Mouse (Mus musculus) intestine, embryonic 14.5 days (tissue): Measurements from ENCODE around the gene Prmt8. TPM values are rescaled to one million over a fixed set of nuclear protein-coding genes. Genes with fewer than 3 reads are reported as not detected.

Source experiments
- ATAC-seq: fragments of 200-750 bp; cut with Nextera tagmentation; replicated peaks from 2 replicates; pipeline ENCODE4 v1.8.0; 2017; ENCODE audit warnings: low read depth, moderate number of reproducible peaks, moderate TSS enrichment, moderate library complexity; ENCODE audit not compliant: low FRiP score, low TSS enrichment
- DNase-seq: peaks from one replicate; pipeline ENCODE4 v3.0.0-alpha.2; 2018; ENCODE audit warnings: low spot score
- H3K27ac ChIP-seq: fragments of 300-500 bp; sonication (generic); 2 replicates; pipeline ENCODE4 v1.5.1; 2014; ENCODE audit warnings: low read depth, mild to moderate bottlenecking, control low read depth
- H3K27me3 ChIP-seq: fragments of 300-500 bp; sonication (generic); replicated peaks from 2 replicates; pipeline ENCODE4 v1.6.1; 2014; ENCODE audit warnings: low read length, control low read depth; ENCODE audit not compliant: control insufficient read depth, insufficient read depth
- H3K36me3 ChIP-seq: fragments of 300-500 bp; sonication (generic); 2 replicates; pipeline ENCODE4 v1.6.1; 2014; ENCODE audit warnings: low read length, control low read depth; ENCODE audit not compliant: control insufficient read depth, insufficient read depth
- H3K4me1 ChIP-seq: fragments of 300-500 bp; sonication (generic); replicated peaks from 2 replicates; pipeline ENCODE4 v1.6.1; 2014; ENCODE audit warnings: low read length, control low read depth, mixed read lengths; ENCODE audit not compliant: control insufficient read depth, insufficient read depth
- H3K4me2 ChIP-seq: fragments of 300-500 bp; sonication (generic); 2 replicates; pipeline ENCODE4 v1.6.1; 2014; ENCODE audit warnings: low read length
- H3K4me3 ChIP-seq: fragments of 300-500 bp; sonication (generic); 2 replicates; pipeline ENCODE4 v1.5.1; 2014; ENCODE audit warnings: low read depth, low read length, control low read depth, mixed read lengths
- H3K9ac ChIP-seq: fragments of 300-500 bp; sonication (generic); 2 replicates; pipeline ENCODE4 v1.6.1; 2014; ENCODE audit warnings: mild to moderate bottlenecking, low read length
- H3K9me3 ChIP-seq: fragments of 300-500 bp; sonication (generic); 2 replicates; pipeline ENCODE4 v1.6.1; 2016; ENCODE audit warnings: low read length, control low read depth; ENCODE audit not compliant: control insufficient read depth
- WGBS: fragments of 180-500 bp; shearing (Covaris S2); extraction: QIAGEN DNeasy Blood & Tissue Kit; methylation state at CpG from one replicate; pipeline ENCODE4 v1.1.7; 2014; 5-methylcytosine and 5-hydroxymethylcytosine counted together
- polyA plus RNA-seq: library from polyadenylated mRNA; unstranded; fragments of >200 nt; fragmentation: Nextera tagmentation; extraction: Ambion mirVana; gene quantifications from 2 replicates; pipeline ENCODE4 v1.2.1, GENCODE M21; 2014

Gene Prmt8
- polyA plus RNA-seq, 1 experiment from 2014 or later: 0.19 TPM

DNA sequence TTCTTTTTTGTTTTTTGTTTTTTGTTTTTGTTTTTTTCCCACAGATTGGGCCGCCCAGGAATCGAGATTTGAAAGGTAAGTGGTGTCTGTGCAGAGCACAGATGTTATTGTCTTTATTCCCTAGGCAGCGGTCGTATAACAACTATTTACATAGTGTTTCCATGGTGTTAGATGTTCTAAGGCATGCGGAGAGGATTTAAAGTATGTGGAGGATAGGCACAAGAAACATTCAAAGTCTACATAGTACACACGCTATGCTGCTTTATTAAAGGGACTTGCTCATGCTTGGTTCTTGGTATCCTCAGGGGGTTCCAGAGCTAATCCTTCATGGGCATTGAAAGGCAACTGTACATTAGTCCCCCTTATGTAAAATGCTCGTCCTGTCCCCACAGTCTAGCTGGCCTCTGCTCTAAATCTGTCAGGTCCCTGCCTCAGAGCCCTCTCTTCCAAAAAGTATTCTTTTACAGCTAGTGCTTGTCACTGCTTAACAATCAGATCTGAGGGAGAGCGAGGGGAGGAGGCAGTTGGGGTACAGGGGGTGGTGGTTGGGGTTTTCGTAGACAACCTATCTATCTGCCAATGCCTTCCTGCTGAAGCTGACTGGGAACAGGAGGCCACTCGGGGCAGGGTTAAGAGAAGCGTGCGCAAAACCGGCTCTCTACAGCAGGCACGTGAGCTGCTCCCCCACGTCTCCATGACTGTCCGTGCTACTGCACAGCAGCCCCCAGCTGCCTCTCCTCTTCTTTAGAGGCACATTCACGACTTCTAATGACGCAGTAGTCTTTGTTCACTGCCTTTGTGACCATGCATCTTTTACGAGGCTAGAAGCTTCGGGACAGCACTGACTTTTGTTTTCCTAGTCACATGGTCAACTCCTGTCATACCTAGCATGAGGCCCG lies 51.8 kb downstream of the Prmt8 start:
- DNase-seq (peak; percentile 62), ATAC-seq (no peak)
- Histone ChIP-seq H3K36me3 (no peaks in the 10 kb centered on the region), H3K27ac (no peak overlapping the region), H3K9ac (no peak overlapping the region), H3K9me3 (no peaks in the 10 kb centered on the region), H3K4me2 (no peak overlapping the region), H3K4me3 (no peak overlapping the region), H3K4me1 (no peaks in the 10 kb centered on the region), H3K27me3 (no peaks in the 10 kb centered on the region)
- 42% methylated on average over 21 of the region's 21 CpGs for WGBS

- H3K9ac ChIP-seq: no peak overlapping the region
- H3K9me3 ChIP-seq: no peaks in the 10 kb centered on the region
- DNase-seq (no peak), ATAC-seq (no peak)
- 72% methylated on average over 5 of the region's 5 CpGs for WGBS
- H3K4me1 ChIP-seq: no peaks in the 10 kb centered on the region
- H3K27me3 ChIP-seq: no peaks in the 10 kb centered on the region
- no peak overlapping the region for H3K27ac ChIP-seq
- no peaks in the 10 kb centered on the region for H3K36me3 ChIP-seq
- H3K4me3 ChIP-seq: no peak overlapping the region
- H3K4me2 ChIP-seq: no peak overlapping the region
Observed at GRCm38 (mm10) chr6:127715428-127715827, 53.8 kb downstream of the Prmt8 start.

GRCm38 (mm10) chr6:127714906-127715305 lies 54.4 kb downstream of the Prmt8 start:
- no peaks in the 10 kb centered on the region for H3K9me3 ChIP-seq
- no peak for DNase-seq
- H3K4me2 ChIP-seq: no peak overlapping the region
- H3K4me1 ChIP-seq: no peaks in the 10 kb centered on the region
- H3K4me3 ChIP-seq: no peak overlapping the region
- no peak for ATAC-seq
- H3K9ac ChIP-seq: no peak overlapping the region
- no peak overlapping the region for H3K27ac ChIP-seq
- WGBS: 34% methylated on average over 5 of the region's 5 CpGs
- no peaks in the 10 kb centered on the region for H3K36me3 ChIP-seq
- no peaks in the 10 kb centered on the region for H3K27me3 ChIP-seq

GRCm38 (mm10) chr6:127708218-127708628 lies 61.0 kb downstream of the Prmt8 start:
- ATAC-seq (peak; percentile 72), DNase-seq (peak; percentile 53)
- H3K4me3 ChIP-seq: no peak overlapping the region
- peak overlapping the region; percentile 57; the same call in 1 of the 2 replicates for H3K27ac ChIP-seq
- H3K9ac ChIP-seq: no peak overlapping the region
- H3K27me3 ChIP-seq: no peaks in the 10 kb centered on the region
- H3K4me1 ChIP-seq: peaks cover 6% of the 10 kb centered on the region
- 0 out of 2 replicates have a peak overlapping the region, but pooled peaks have one; percentile 3 for H3K4me2 ChIP-seq
- 20% methylated on average over 1 of the region's 1 CpGs for WGBS
- H3K36me3 ChIP-seq: no peaks in the 10 kb centered on the region
- H3K9me3 ChIP-seq: no peaks in the 10 kb centered on the region

DNA sequence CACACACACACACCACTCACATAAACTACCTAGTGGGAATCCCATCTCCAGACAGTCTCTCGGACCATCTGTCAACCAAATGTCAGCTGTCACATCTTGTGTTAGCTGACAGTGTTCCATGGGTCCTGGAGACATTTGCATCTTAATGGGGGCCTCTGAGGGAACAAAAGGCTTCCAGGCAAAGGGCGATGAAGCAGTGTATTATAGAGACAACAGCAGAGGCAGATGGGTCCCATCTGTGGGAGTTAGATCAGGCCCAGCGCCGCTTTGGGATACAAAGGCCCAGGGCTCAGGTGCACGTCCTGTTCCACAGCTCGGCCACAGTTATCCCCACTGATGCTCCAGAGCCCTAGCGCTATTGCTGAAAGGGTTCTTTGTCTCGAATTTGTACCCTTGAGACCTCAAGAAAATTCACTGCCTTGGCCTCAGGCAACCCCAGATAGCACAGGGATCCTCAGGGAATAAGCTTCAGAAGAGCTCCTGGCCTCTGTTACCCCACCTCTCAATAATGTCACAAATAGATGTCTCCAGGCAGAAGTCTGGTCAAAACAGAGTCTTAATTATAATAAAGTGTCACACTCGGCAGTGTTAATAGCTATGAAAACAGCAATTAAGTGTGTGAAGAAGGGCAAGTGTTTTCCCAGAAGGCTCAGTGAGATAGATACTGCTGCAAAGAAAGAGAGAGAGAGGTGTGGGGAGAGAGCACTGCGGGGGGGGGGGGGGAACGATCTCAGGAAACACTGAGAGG lies 68.1 kb downstream of the Prmt8 start:
- WGBS: 64% methylated on average over 9 of the region's 11 CpGs
- no peak overlapping the region for H3K4me2 ChIP-seq

GRCm38 (mm10) chr6:127693681-127694080 lies 75.6 kb downstream of the Prmt8 start:
- no peaks in the 10 kb centered on the region for H3K4me1 ChIP-seq
- no peaks in the 10 kb centered on the region for H3K9me3 ChIP-seq
- no peaks in the 10 kb centered on the region for H3K36me3 ChIP-seq
- no peaks in the 10 kb centered on the region for H3K27me3 ChIP-seq
- WGBS: 84% methylated on average over 7 of the region's 7 CpGs
- DNase-seq: no peak
- H3K9ac ChIP-seq: no peak overlapping the region
- H3K4me3 ChIP-seq: no peak overlapping the region
- ATAC-seq: no peak
- no peak overlapping the region for H3K27ac ChIP-seq
- H3K4me2 ChIP-seq: no peak overlapping the region

More for the DNA sequence above, 68.1 kb downstream of the Prmt8 start:
- Histone ChIP-seq H3K4me1 (no peaks in the 10 kb centered on the region), H3K9ac (no peak overlapping the region), H3K27me3 (no peaks in the 10 kb centered on the region), H3K36me3 (no peaks in the 10 kb centered on the region), H3K27ac (no peak overlapping the region), H3K9me3 (no peaks in the 10 kb centered on the region), H3K4me3 (no peak overlapping the region)
- DNase-seq: no peak
- ATAC-seq: no peak

DNA sequence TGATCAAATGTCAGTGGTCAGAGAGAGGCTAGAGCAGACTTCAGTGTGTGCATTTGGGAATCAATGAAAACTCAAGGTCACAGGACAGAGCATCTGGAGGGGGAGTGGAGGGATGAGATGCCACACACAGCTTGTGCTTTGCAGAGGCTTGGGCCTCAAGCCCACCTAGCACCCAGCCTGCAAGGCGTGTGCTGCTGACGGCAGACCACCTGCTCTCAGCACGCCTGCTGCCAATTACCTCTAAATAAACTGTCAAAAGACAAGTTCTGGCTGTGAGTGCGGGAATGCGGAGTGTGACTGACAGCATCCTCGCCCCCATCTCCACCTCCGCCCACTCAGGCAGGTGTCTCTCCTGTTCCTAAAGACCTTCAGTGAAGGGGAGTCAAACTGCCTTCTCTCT lies 77.0 kb downstream of the Prmt8 start:
- WGBS: 40% methylated on average over 7 of the region's 7 CpGs
- H3K4me2 ChIP-seq: no peak overlapping the region
- DNase-seq (no peak), ATAC-seq (no peak)
- H3K4me3 ChIP-seq: no peak overlapping the region
- H3K27me3 ChIP-seq: no peaks in the 10 kb centered on the region
- no peak overlapping the region for H3K27ac ChIP-seq
- H3K36me3 ChIP-seq: no peaks in the 10 kb centered on the region
- H3K9ac ChIP-seq: no peak overlapping the region
- H3K4me1 ChIP-seq: no peaks in the 10 kb centered on the region
- H3K9me3 ChIP-seq: no peaks in the 10 kb centered on the region

DNA sequence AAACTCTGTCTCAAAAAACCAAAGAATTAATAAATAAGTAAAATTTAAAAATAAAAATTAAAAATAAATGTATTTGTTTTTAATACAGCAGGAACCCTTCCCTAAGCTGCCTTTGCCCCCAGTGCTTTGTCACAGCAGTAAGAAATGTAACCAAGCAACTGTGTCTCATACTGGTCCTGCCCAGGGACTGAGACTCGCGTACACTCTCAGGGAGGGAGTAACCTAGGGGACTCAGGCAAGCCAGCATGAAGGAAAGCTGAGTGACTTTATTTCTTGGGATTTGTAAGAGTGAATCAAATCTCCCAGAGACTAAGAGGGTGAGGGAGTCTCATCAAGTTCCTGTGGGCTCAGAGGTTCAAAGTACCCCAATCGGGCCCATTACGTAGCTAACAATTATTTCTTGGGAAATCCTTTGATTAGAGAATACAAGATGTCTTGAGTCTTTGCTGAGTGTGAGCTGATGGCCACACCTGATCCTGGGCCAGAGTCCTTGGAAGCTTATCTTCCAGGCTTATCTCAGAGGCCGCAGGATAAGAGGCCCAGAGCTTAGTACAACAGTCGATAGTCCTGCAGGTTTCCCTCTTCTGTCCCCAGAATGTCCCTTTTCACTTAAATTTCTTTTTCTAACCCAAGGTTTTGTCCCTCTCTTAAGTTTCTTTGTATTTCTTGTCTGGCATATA lies 82.0 kb downstream of the Prmt8 start:
- no peak overlapping the region for H3K4me2 ChIP-seq
- H3K4me3 ChIP-seq: no peak overlapping the region
- 76% methylated on average over 6 of the region's 6 CpGs for WGBS
- no peaks in the 10 kb centered on the region for H3K36me3 ChIP-seq
- no peaks in the 10 kb centered on the region for H3K9me3 ChIP-seq
- ATAC-seq: no peak
- no peaks in the 10 kb centered on the region for H3K4me1 ChIP-seq
- no peak overlapping the region for H3K27ac ChIP-seq
- DNase-seq: no peak
- no peak overlapping the region for H3K9ac ChIP-seq
- H3K27me3 ChIP-seq: no peaks in the 10 kb centered on the region
